Mouse (Mus musculus) cerebral cortex, adult 2 months (tissue): Measurements from ENCODE around the gene Wdfy4.

ENCODE experiments used
- WGBS: fragments of 180-500 bp; shearing (Covaris S2); methylation state at CpG from one replicate; pipeline ENCODE4 v1.1.7; 2018; 5-methylcytosine and 5-hydroxymethylcytosine counted together

The Wdfy4 gene

DNA sequence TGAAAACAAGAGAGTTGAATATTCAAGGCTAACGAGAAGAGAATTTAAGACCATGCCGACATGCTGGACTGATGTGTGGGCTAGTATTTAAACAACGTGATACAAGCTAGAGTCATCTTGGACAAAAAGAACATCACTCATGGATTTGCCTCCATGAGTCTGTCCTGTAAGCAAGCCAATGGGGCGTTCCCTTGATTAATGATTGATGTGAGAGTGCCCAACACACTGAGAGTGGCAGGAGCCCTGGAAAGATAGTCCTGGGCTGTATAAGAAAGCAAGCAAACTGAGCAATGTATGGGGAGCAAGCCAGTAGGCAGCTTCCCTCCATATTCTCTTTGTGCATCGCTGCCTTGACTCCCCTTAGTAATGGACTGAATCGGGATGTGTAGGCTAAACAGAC is 106.7 kb downstream of the Wdfy4 start:
- WGBS: 66% methylated on average over 6 of the region's 6 CpGs

DNA sequence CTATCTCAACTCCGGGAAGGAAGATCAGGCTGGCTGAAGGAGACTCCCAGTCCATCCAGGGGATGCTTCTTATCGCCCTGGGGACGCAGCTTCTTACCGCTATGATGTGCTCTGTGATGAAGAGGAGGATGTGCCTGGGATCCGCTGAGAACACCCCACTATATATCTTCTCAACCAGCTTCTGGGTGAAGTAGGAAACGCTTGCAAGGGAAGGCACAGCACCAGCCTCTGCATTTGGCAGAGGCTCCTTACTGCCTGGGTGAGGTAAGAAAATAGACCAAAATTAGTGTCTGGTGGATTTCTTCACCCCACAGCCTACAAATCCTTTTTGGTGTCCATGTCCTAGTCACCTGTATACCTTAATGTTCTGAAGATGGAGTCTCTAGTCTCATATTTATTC is 107.2 kb downstream of the Wdfy4 start:
- 67% methylated on average over 6 of the region's 6 CpGs for WGBS

DNA sequence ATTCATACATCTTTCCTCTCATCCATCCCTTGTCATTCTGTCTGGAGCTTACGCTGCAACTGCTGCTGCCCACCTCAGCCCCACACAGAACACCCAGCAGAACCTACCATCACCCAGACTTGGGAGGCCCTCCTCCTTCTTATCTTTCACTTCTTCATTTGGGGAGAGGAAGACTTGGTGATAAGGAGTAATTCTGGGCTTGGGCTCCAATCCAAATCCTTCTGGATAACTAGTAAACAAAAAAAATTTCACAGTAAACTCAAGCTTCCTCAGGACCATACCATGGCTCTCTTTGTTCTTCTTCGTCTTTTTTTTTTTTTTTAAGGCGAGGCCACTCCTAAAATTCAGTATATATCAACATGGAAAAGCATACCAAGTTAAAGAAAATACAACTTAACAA is 112.0 kb downstream of the Wdfy4 start:
- 91% methylated on average over 3 of the region's 3 CpGs for WGBS

DNA sequence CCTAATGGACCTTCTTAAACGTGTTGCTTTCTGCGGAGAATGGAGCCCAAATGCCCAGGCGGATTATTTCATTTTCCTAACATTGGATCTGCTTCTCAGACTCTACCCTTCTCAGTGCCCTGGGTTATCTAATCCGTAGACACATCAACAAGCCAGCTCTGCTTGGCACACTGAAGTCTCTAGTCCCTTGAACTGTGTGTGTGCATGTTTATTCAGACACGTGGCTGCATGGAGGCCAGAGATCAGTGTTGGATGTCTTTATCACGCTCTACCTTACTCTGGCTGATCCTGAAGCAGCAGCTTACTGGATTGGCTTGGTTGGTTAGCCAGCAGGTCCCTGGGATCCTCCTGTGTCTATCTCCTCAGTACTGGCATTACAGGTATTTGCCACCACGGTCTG is 113.0 kb downstream of the Wdfy4 start:
- WGBS: 94% methylated on average over 7 of the region's 7 CpGs

DNA sequence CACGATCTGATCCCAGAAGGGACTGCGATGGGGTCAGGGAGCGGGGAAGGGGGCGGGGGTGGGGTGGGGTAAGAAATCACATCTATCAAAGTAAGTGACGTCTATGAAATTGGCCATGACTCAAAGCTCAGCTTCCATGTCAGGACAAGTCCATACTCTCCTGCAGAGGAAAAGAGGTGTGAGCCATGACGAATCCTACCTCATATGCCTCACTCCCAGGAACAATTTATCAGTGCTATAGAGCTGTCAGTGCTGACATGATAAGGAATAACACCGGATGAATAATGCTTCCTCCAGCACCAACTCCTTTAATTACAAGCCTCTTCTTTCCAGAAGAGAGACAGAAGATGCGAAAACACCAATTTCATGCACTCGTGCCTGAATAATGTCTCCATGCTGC is 117.6 kb downstream of the Wdfy4 start:
- 92% methylated on average over 9 of the region's 9 CpGs for WGBS

DNA sequence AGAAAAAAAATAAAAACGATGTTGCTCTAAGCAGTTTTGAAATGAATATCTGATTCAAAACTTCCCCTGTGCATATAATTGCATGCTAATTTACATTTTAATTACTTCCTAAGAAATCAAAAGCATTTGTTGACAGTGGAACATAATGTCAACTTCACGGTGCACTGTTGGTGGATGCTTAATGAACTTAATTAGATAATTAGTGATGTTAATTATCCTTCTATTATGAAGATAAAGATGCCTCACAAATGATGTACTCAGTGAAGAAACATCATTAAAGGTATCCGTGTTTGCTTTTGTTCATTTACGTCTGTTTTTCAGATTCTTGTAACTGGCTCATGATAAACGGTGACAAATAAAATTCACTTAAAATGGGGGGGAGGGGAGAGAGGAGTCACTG is 122.3 kb downstream of the Wdfy4 start:
- 45% methylated on average over 5 of the region's 5 CpGs for WGBS

DNA sequence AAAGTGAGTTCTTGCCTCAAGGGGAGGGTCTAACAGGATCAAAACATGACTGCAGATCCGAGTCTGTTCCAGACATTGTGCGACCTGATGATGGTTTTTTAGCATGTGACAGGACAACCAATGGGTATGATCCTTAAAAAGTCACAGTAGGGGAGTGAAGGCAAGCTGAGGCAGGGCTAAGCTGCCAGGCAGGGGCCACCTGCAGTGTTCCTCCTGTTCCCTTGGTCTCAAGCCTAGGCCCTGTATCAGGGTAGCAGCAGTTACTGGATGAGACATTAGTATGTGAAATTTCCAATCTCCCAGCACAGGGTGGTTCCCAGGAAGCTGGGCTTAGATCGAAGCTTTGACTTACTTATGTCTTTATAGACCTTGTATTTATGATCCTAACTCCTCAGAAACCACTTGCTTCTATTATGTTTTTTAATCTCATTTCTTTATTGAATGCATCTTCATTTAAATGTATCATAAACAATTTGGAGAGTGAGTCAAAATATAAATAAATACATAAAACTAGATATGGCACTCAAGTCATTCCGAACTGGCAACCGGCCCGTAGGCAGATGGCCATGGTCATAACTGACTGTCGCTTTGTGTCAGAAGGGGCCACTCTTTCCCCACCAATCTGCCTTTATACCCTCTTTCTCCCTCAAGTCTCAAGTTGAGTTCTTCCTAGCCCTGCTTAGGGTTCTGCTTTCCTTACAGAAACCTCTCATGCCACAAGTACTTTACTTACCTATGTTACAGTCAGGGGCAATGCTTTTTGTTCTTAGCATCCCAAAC is 126.2 kb downstream of the Wdfy4 start:
- 95% methylated on average over 7 of the region's 7 CpGs for WGBS

DNA sequence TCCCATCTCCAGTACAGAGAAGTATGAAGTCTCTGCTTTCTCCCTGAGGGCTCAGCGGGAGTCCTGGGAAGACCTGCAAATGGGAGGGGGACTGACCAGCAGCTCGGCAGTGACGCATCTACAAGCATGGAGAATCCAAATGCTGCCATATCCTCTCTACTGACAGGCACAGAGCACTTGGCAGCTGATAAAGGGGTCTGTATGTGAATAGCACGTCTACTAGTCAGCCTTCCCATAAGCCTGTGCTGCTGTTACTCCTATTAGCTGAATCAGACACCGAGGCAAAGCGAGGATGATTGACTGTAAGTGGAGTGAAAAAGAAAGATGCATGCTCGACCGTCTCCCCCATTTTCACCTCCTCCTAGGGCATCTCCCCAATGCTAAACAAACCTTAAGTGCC is 131.9 kb downstream of the Wdfy4 start:
- WGBS: 76% methylated on average over 8 of the region's 8 CpGs

DNA sequence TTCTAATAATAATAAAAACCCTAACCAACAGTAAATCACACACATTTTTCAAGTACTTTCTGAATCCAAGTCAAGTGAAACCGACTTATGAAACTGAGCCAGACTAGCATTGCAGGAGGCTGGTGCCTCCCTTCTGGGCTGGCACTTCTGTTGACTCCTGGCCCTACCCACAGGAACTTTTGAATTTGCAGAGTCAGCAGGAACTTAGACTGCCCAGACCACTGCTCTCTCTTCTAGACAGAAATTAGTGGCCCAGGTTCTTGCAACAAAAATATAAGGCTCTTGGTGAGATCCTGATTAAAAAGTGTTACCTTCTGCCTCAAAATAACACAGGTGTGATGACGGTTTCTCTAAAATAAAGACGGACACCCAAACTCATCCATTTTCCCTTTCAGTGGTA is 140.1 kb downstream of the Wdfy4 start:
- 96% methylated on average over 3 of the region's 3 CpGs for WGBS

DNA sequence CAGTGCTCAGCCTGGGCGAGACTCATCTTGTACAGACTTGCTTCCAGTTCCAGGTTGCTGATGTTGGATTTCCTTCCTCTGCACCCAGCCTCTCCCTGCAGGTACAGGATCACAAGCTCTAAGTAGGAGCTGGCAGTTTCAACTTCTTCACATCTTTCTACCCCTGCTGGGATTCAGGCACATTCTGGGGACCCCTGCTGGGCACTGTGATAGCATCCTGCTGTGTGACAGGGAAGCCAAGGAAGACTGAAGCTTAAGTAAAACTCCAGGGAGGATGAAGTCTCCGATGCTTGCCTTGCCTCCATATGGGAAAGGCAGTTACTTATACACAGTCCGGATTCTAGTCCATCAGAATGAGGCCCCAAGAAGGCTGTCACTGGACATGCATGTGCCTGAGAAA is 148.5 kb downstream of the Wdfy4 start:
- WGBS: 63% methylated on average over 3 of the region's 3 CpGs

DNA sequence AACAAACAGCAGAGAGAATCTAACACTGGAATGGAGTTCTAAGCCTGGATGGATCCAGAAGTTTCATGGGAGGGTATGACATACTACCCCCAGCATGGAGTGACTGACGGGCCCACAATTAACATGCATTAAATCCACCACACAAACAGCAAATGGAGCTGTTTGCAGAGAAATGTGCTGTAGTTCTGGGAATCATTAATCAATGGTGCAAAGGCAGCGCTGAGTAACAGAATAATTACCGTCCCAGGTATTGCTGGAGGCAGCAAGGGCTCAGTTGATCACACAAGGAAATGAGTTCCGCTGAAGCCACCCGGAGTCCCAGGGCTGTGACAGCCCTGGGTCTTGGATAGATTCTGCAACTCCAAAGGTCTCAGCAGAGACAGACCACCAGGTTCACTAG is 149.9 kb downstream of the Wdfy4 start:
- 77% methylated on average over 5 of the region's 5 CpGs for WGBS

DNA sequence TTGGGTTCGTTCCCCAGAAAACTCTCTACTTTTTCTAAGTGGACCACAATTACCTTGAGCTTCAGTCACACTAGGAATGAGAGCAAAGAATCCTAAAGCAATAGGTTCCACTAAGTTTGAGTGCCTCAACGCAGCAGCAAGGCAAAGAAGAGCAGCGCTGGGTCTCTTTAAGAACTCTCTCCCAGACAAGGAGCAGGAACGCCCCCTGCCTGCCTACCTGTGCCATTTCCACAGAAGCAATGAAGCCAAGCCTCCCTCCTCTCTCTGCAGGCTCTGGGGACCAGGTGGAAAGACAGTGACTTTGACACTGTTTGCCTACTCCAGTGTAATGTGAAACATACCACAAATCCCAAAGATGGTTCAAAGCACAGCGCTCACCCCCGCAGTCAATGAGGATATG is 151.9 kb downstream of the Wdfy4 start:
- 50% methylated on average over 6 of the region's 6 CpGs for WGBS

DNA sequence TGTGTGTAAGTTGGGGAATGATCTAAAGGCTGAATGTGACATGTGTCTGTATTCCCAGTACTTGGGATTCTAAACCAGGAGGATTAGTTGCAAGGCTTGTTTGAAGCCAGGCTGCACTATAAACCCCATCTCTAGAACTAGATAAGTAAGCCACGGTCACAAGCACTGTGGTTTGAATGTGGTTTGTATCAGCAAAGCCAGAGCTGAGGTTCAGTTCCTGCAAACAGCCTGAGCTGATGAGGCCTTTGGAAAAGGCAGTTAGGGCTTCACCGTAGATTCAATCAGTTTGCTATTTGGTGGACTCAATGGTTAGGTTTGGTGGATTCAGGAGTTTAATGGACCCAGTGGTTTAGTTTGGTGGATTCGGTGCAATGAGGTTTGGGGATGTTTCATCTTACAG is 154.5 kb downstream of the Wdfy4 start:
- 87% methylated on average over 3 of the region's 3 CpGs for WGBS

DNA sequence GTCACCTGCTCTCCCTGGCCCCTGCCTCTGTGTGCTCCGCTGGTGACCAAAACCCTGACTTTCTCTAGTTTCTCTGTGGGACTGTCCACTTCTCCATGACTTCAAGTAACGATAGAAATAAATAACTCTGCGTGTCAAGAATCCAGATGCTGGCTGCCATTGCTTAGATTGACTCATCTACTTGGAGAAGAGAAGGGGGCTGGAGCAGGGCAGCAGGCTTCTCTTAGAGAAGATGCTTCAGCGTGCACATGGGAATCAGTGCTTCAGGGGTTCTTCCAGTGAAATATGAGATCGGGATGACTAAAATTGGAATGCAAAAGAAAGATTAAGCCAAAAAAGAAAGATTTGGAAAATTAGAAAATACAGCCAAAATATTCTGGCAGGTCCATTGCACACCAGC is 165.7 kb downstream of the Wdfy4 start:
- 67% methylated on average over 5 of the region's 5 CpGs for WGBS

DNA sequence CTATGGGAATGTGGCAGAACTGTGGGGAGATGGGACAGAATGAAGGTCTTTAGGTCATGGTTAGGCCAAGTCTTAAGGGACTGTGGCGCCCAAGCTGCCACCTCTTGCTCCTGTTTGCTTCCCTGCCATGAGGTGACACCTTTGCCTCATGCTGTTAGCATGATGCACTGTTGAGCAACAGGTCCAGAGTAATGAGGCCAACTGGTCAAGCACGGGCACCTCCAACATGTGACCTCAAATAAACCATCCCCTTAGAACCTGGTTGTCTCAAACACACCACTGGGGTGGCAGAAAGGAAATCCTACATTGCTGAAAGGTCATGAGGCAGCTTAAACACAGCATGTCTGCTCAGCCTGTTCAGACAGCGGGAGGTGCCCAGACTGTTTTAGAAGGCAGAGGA is 166.3 kb downstream of the Wdfy4 start:
- WGBS: 83% methylated on average over 3 of the region's 3 CpGs

DNA sequence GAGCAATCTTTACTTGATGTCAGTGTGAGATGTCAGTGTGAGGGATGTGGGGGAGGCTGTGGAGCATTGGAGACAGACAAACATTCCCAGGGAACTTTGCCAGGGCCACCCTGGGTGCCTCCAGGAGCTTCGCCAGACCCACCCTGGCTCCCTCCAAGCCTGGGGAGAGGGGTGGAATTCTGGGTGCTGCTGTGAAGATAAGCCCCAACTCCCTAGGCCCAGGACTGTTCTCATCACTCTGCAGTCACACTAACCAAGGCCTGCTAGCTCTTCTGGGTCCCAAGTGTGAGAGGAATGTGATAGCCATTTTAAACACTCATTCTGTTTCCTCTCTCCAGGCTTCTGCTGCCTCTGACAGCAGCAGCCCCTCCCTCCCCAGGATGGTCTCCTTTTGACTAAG is 177.7 kb downstream of the Wdfy4 start:
- 88% methylated on average over 1 of the region's 1 CpGs for WGBS

DNA sequence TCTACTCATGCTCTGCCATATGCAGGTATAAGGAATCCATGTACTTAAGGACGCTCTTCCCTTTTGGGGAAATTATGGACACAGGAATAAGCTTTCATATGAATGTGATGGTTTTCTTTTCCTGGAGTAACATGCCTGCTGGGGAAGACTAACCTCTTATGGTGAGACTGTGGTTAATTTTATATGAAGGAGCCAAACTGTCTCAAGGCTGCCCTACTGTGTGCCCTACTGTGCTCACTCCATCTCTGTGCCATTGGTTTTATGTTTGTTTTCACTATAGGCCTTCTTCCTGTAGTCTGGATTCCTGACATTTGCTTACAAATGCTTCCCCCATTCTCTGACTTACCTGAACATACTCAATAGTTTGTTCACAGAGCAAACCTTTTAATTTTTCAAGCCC is 180.2 kb downstream of the Wdfy4 start:
- 98% methylated on average over 1 of the region's 1 CpGs for WGBS

DNA sequence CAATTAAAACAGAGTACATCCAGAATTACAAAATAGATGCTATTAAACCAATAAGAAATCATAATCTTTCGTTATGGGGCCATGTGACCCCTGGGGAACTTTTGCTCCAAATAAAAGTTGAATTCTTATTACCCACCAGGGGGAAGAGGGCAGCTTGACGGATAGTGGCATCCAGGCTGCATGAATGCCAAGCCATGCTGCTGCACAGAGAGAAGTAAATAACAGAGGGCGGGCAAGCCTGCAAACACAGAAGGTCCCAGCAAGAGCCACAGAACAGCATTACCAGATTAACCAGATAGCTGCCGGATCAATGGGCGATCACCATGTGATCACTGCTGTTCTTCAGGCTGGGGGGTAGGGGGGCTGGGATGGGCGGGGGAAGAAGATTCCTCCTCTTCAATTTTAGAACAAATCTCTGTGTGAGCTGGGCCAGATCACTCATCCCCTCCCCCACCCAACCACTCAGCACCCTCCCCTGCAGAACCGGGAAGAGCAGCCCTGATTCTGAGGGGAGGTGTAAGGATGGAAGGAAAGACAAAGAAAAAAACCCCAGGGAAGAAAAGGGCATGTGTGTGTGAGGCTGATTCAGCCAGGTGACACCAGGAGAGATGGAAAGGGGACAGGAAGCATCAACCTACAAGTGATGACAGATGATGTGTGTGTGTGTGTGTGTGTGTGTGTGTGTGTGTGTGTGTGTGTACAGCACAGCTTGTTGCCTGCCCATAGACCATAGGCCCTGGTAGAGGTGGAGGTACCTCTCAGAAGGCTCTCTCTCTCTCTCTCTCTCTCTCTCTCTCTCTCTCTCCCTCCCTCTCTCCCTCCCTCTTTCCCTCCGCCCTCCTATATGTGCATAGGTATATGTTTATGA is 185.0 kb downstream of the Wdfy4 start:
- 44% methylated on average over 8 of the region's 8 CpGs for WGBS

DNA sequence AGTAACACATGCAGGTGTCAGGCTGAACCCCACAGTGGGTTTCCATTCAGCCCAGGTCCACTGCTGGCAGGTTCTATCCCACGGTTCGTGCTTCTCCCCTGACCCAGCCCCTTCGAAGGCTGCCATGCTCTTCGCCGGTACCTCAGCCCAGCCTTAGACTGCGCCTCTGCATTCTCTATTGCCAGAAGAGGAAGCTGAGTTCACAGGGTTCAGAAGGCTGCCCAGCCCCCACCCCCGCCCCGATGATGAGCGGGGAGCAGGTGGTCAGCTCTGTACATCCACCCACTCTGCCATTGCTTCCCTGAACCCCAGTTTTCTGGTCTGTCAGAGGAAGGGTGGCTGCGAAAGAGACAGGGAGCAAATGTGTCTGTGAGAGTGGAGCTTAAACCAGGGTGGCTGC is 185.8 kb downstream of the Wdfy4 start:
- WGBS: 63% methylated on average over 10 of the region's 10 CpGs

DNA sequence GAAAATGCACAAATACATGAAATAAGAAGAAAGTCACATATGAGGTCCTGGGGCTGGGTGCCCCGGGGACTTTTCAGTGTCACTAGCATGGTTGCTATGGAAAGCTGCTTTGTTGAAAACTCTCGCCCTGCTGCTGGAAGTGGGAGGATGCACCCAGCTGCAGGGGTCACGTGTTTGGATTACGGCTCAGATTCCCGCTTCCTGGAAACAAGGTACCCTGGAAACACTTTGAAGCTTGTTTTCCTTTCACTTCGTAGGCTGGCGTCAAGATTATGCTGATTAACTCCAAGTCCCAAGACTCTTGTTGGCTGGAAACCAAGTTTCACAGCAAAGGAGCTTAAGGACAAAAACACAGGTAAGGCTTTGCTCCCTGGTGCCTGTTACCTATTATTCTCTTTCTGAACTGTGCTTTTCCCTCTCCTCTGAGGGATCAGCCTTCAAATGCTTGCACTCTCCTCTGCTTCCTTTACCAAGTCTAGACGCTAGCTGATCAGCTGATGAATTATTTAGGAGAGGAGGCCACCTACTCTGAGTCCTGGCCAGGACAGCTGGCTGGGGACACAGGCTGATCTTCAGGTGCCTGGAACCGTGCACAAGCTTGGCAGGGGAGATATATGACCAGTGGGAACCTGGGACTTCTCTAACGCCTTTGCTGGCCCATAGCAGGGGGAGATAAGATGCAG is 190.2 kb downstream of the Wdfy4 start:
- WGBS: 23% methylated on average over 10 of the region's 10 CpGs

DNA sequence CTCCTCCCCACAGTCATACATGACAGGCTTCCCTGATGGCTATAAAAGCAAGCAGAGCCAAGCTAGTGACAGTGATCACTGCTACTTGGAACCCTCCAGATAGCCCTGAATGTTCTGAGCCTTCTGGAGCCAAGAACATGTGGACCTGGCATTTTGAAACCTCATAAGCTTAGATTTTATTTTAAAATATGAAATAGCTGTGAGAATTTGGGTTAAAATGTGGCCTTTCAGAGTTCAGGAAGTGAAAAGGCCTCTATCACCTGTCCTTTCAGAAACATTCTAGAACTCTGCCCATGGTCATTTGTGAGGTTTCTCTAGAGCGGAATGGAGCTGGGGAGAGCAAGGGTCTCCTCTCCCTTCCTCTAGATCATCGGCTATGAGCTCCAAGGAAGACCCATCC is 194.2 kb downstream of the Wdfy4 start, which contains the start of gene Lrrc18:
TSS of gene Lrrc18 (plus strand) at position 301 of the 400 bp plus-strand sequence.
- 95% methylated on average over 2 of the region's 2 CpGs for WGBS

DNA sequence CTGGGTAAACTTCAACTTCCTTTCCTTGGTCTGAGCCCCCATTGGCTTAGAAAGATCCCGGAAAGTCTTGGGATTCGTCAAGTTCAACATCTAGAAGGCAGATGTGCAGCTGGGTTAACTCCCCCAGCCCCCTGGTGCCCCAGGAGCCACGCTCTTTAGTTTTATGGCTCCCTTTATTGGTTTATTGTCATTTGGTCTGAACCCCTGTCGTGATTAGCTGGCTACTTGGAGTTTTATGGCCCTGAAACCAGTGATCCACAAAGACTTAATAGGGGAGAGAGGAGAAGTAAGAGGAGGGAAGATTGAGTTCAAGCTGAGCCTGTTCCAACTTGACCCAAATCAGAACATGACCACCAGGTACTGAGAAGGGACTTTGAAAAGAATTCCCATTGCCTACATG is 198.6 kb downstream of the Wdfy4 start:
- 83% methylated on average over 4 of the region's 4 CpGs for WGBS
